Mouse (Mus musculus) midbrain, embryonic 16.5 days (tissue): Measurements from ENCODE around the gene Fars2. TPM values are rescaled to one million over a fixed set of nuclear protein-coding genes. Genes with fewer than 3 reads are reported as not detected.
A peak's percentile ranks its signal among the peaks of the same experiment; 100 is the strongest.
"Not testable (repeated sequence)": the region's sequence is repeated elsewhere in the genome, so short reads cannot be mapped to it uniquely, and the experiment has no call there.

Experiments
- ATAC-seq: fragments of 200-750 bp; cut with Nextera tagmentation; 2 replicates; pipeline ENCODE4 v1.8.0; 2017; ENCODE audit warnings: moderate TSS enrichment
- H3K27ac ChIP-seq: fragments of 300-500 bp; sonication (generic); 2 replicates; pipeline ENCODE4 v1.5.1; 2014; ENCODE audit warnings: mild to moderate bottlenecking, low read length, mixed read lengths
- H3K27me3 ChIP-seq: fragments of 300-500 bp; sonication (generic); 2 replicates; pipeline ENCODE4 v1.6.1; 2014; ENCODE audit warnings: low read depth, low read length, mixed read lengths; ENCODE audit not compliant: control insufficient read depth, insufficient read depth
- H3K36me3 ChIP-seq: fragments of 300-500 bp; sonication (generic); 2 replicates; pipeline ENCODE4 v1.6.1; 2014; ENCODE audit warnings: mild to moderate bottlenecking, low read length, moderate library complexity, mixed read lengths; ENCODE audit not compliant: control insufficient read depth, insufficient read depth
- H3K4me1 ChIP-seq: fragments of 300-500 bp; sonication (generic); 2 replicates; pipeline ENCODE4 v1.6.1; 2014; ENCODE audit warnings: mild to moderate bottlenecking, low read length, mixed read lengths; ENCODE audit not compliant: control insufficient read depth, insufficient read depth
- H3K4me2 ChIP-seq: fragments of 300-500 bp; sonication (generic); 2 replicates; pipeline ENCODE4 v1.6.1; 2014; ENCODE audit warnings: mild to moderate bottlenecking, low read length, mixed read lengths
- H3K4me3 ChIP-seq: fragments of 300-500 bp; sonication (generic); 2 replicates; pipeline ENCODE4 v1.5.1; 2014; ENCODE audit warnings: low read depth, mild to moderate bottlenecking, low read length, moderate library complexity, mixed read lengths
- H3K9ac ChIP-seq: fragments of 300-500 bp; sonication (generic); 2 replicates; pipeline ENCODE4 v1.6.1; 2014; ENCODE audit warnings: low read depth, low read length, mixed read lengths
- H3K9me3 ChIP-seq: fragments of 300-500 bp; sonication (generic); replicated peaks from 2 replicates; pipeline ENCODE4 v1.6.1; 2014; ENCODE audit warnings: mild to moderate bottlenecking, low read length, mixed read lengths; ENCODE audit not compliant: control insufficient read depth, poor library complexity, severe bottlenecking
- WGBS: fragments of 180-500 bp; shearing (Covaris S2); extraction: QIAGEN DNeasy Blood & Tissue Kit; methylation state at CpG from one replicate; pipeline ENCODE4 v1.1.7; 2014; 5-methylcytosine and 5-hydroxymethylcytosine counted together
- polyA plus RNA-seq: library from polyadenylated mRNA; unstranded; fragments of >200 nt; fragmentation: Nextera tagmentation; extraction: Ambion mirVana; gene quantifications from 2 replicates; pipeline ENCODE4 v1.2.1, GENCODE M21; 2015

Fars2 gene
- polyA plus RNA-seq, 1 experiment from 2014 or later = 29.1 TPM

- H3K4me1 ChIP-seq = no peaks in the 10 kb centered on the region
- no peak overlapping the region for H3K27ac ChIP-seq
- H3K4me2 ChIP-seq = no peak overlapping the region
- no peaks in the 10 kb centered on the region for H3K27me3 ChIP-seq
- ATAC-seq = no peak
- H3K36me3 ChIP-seq = no peaks in the 10 kb centered on the region
- no peaks in the 10 kb centered on the region for H3K9me3 ChIP-seq
- no peak overlapping the region for H3K9ac ChIP-seq
- no peak overlapping the region for H3K4me3 ChIP-seq
- 95% methylated on average over 7 of the region's 7 CpGs for WGBS
These were observed 39.2 kb downstream of the Fars2 start for GRCm38 (mm10) chr13:36156340-36156931.

GRCm38 (mm10) chr13:36163411-36163810 is 46.2 kb downstream of the Fars2 start:
- WGBS = 92% methylated on average over 5 of the region's 5 CpGs
- no peak overlapping the region for H3K9ac ChIP-seq
- H3K4me3 ChIP-seq = no peak overlapping the region
- no peak overlapping the region for H3K4me2 ChIP-seq
- no peaks in the 10 kb centered on the region for H3K27me3 ChIP-seq
- H3K9me3 ChIP-seq = no peaks in the 10 kb centered on the region
- no peak for ATAC-seq
- no peak overlapping the region for H3K27ac ChIP-seq
- H3K36me3 ChIP-seq = no peaks in the 10 kb centered on the region
- no peaks in the 10 kb centered on the region for H3K4me1 ChIP-seq

- Histone ChIP-seq H3K36me3 (no peaks in the 10 kb centered on the region), H3K27me3 (no peaks in the 10 kb centered on the region), H3K9ac (no peak overlapping the region), H3K4me1 (no peaks in the 10 kb centered on the region), H3K9me3 (no peaks in the 10 kb centered on the region), H3K4me3 (no peak overlapping the region), H3K27ac (no peak overlapping the region), H3K4me2 (no peak overlapping the region)
- WGBS = 88% methylated on average over 1 of the region's 1 CpGs
- ATAC-seq = no peak
These were observed 46.7 kb downstream of the Fars2 start for GRCm38 (mm10) chr13:36163898-36164297.

GRCm38 (mm10) chr13:36172981-36173380 is 55.8 kb downstream of the Fars2 start:
- not testable (repeated sequence) for ATAC-seq, H3K27me3 ChIP-seq, H3K4me3 ChIP-seq, H3K4me1 ChIP-seq, H3K9ac ChIP-seq, H3K9me3 ChIP-seq, H3K4me2 ChIP-seq, H3K27ac ChIP-seq, H3K36me3 ChIP-seq
- 44% methylated on average over 2 of the region's 2 CpGs for WGBS

- H3K27ac ChIP-seq = no peak overlapping the region
- ATAC-seq = no peak
- WGBS = 97% methylated on average over 5 of the region's 5 CpGs
These were observed 56.9 kb downstream of the Fars2 start for GRCm38 (mm10) chr13:36174101-36174500.

GRCm38 (mm10) chr13:36174772-36175171 is 57.6 kb downstream of the Fars2 start:
- H3K4me1 ChIP-seq = no peaks in the 10 kb centered on the region
- H3K36me3 ChIP-seq = no peaks in the 10 kb centered on the region
- H3K4me3 ChIP-seq = no peak overlapping the region
- no peaks in the 10 kb centered on the region for H3K9me3 ChIP-seq
- no peak overlapping the region for H3K9ac ChIP-seq
- no peak for ATAC-seq
- no peak overlapping the region for H3K4me2 ChIP-seq
- no peak overlapping the region for H3K27ac ChIP-seq
- H3K27me3 ChIP-seq = no peaks in the 10 kb centered on the region
- WGBS = 95% methylated on average over 4 of the region's 4 CpGs

More at GRCm38 (mm10) chr13:36174101-36174500, 56.9 kb downstream of the Fars2 start:
- Histone ChIP-seq H3K9ac (no peak overlapping the region), H3K4me3 (no peak overlapping the region), H3K4me2 (no peak overlapping the region), H3K4me1 (no peaks in the 10 kb centered on the region), H3K9me3 (no peaks in the 10 kb centered on the region), H3K27me3 (no peaks in the 10 kb centered on the region), H3K36me3 (no peaks in the 10 kb centered on the region)

- 62% methylated on average over 2 of the region's 2 CpGs for WGBS
These were observed 64.0 kb downstream of the Fars2 start for GRCm38 (mm10) chr13:36181231-36181630.

GRCm38 (mm10) chr13:36190577-36190976 is 73.4 kb downstream of the Fars2 start:
- H3K27ac ChIP-seq = no peak overlapping the region
- 96% methylated on average over 2 of the region's 2 CpGs for whole genome bisulfite sequencing
- no peak for ATAC-seq
- H3K36me3 ChIP-seq = no peaks in the 10 kb centered on the region
- H3K9ac ChIP-seq = no peak overlapping the region
- H3K9me3 ChIP-seq = no peaks in the 10 kb centered on the region
- no peaks in the 10 kb centered on the region for H3K27me3 ChIP-seq
- no peak overlapping the region for H3K4me3 ChIP-seq
- no peak overlapping the region for H3K4me2 ChIP-seq
- H3K4me1 ChIP-seq = 0 out of 2 replicates have a peak, but pooled peaks cover 4% of the 10 kb centered on the region

More at GRCm38 (mm10) chr13:36181231-36181630, 64.0 kb downstream of the Fars2 start:
- Histone ChIP-seq H3K36me3 (no peaks in the 10 kb centered on the region), H3K27me3 (no peaks in the 10 kb centered on the region), H3K9me3 (no peaks in the 10 kb centered on the region), H3K27ac (no peak overlapping the region), H3K4me1 (no peaks in the 10 kb centered on the region), H3K4me2 (no peak overlapping the region), H3K9ac (no peak overlapping the region), H3K4me3 (no peak overlapping the region)
- no peak for ATAC-seq

- H3K27ac ChIP-seq = no peak overlapping the region
- WGBS = 58% methylated on average over 5 of the region's 5 CpGs
These were observed 76.4 kb downstream of the Fars2 start for GRCm38 (mm10) chr13:36193484-36194113.

More at GRCm38 (mm10) chr13:36193484-36194113, 76.4 kb downstream of the Fars2 start:
- H3K4me2 ChIP-seq = no peak overlapping the region
- no peak overlapping the region for H3K4me3 ChIP-seq
- no peaks in the 10 kb centered on the region for H3K27me3 ChIP-seq
- ATAC-seq = peak; percentile 70
- no peaks in the 10 kb centered on the region for H3K36me3 ChIP-seq
- no peaks in the 10 kb centered on the region for H3K9me3 ChIP-seq
- H3K4me1 ChIP-seq = 0 out of 2 replicates have a peak, but pooled peaks cover 4% of the 10 kb centered on the region
- no peak overlapping the region for H3K9ac ChIP-seq
